Mouse (Mus musculus): ENCODE measurements around the gene Maats1.

The Maats1 gene

DNA sequence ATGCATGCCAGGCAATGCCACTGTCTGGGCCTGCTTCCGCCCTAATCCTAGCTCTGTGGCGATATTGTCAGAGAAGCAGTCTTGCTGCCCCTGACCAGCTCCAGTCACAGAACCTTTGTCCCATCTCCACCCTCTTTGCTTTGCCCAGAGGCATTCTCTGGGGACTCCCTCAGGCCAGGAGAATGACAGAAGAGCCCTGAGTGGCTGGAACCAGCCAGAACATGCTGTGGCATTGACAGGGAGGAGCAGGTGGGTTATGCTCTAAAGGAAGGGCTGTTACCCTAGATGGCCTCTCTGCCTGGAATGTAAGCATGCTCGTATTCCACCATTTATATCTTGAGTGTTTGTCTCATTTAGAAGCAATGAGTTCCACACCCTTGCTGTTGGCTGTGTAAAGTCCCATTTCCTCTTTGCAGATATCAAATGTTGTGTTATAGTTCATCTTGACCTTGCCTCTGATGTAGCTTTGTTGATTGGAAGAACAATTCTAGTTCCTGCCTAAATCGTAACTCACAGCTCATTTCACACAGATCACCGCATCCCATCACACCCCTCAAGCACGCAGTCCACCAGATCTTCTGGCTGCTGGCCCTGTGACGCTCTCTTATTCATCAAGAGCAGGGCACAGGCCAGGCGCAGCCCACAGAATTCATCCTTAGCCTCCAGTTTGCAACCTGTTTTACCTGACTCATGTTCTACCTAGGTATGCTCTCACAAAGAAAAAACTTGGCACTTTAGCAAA lies 28.9 kb upstream of the Maats1 start:
- intact Hi-C loops (cut with DNase I) = no loop called here

- intact Hi-C loops (cut with DNase I) = no loop called here
Measured at GRCm38 (mm10) chr16:38369992-38370484, 28.1 kb upstream of the Maats1 start.

GRCm38 (mm10) chr16:38369431-38369830 lies 27.5 kb upstream of the Maats1 start:
- intact Hi-C loops (cut with DNase I) = no loop called here

GRCm38 (mm10) chr16:38369000-38369399 lies 27.1 kb upstream of the Maats1 start:
- intact Hi-C loops (cut with DNase I) = no loop called here

- intact Hi-C loops (cut with DNase I) = no loop called here
Measured at GRCm38 (mm10) chr16:38368336-38368735, 26.4 kb upstream of the Maats1 start.

- intact Hi-C loops (cut with DNase I) = no loop called here
Measured at GRCm38 (mm10) chr16:38366231-38366630, 24.3 kb upstream of the Maats1 start.

DNA sequence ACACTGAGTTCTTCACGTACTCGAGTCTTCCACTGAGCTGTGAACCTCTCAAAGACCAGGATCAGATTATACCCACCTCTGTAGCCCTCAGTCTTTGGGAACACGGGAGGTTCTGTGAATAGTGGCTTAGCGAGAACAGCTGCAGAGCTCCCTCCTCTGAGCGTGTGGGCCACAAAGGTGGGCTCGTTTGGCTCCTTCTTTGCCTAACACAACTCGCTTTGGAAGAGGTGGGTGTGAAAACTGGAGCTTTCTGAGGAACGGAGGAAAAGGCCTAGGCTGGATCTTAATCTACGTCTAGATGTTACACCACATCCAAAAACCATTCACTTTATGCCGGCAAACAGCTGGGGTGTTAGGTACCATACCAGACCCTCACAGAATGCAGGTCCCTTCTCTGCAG lies 23.4 kb upstream of the Maats1 start:
- intact Hi-C loops (cut with DNase I) = no loop called here

- intact Hi-C loops (cut with DNase I) = no loop called here
Measured at GRCm38 (mm10) chr16:38363657-38364056, 21.7 kb upstream of the Maats1 start.

DNA sequence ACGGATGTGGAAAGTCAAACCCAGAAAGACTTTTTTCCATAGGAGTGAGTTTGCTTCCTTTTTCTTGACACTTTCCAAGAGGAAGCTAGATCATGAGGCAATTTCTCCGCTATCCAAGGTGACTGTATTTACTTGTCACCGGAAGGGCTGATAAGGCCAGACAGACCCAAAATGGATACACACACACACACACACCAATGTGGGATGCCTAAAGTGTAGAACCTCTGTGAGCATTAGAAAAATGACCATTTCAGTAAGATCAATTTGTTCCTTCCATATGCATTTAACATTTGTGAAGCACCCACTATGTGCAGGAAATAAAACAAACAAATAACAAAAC lies 21.3 kb upstream of the Maats1 start:
- intact Hi-C loops (cut with DNase I) = no loop called here

DNA sequence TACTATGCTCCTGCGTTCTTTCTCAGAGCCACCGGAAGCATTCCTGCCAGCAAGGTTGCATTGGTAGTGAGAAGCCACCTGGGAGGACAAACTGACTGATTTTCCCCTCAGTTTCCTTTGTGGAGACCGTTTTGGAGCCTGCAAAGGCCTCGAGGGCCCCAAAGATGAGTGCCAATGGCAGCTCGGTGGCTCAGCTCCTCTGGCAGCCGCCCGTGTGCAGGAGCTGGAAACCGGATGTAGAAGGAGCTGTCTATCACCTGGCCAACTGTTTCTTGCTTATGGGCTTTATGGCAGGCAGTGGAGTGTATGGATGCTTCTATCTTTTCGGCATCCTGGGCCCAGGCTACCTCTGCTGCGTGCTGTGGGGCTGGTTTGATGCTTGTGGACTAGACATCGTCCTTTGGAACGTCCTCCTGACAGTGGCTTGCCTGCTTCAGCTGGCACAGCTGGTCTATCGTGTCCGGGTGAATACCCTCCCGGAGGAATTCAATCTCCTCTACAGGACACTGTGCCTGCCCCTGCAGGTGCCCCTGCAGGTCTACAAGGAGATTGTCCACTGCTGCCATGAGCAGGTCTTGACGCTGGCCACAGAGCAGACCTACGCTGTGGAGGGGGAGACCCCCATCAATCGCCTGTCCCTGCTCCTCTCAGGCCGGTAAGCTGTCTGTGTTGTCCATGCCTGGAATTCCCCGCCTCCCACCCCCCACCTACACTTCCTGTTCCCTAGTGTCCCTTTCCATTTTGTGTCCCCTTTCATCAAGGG lies 20.7 kb upstream of the Maats1 start:
- intact Hi-C loops (cut with DNase I) = no loop called here

GRCm38 (mm10) chr16:38361933-38362332 lies 20.0 kb upstream of the Maats1 start, which contains the start of gene Popdc2:
Gene Popdc2, plus strand, starts transcription at chr16:38362209.
- intact Hi-C loops (cut with DNase I) = no loop called here

DNA sequence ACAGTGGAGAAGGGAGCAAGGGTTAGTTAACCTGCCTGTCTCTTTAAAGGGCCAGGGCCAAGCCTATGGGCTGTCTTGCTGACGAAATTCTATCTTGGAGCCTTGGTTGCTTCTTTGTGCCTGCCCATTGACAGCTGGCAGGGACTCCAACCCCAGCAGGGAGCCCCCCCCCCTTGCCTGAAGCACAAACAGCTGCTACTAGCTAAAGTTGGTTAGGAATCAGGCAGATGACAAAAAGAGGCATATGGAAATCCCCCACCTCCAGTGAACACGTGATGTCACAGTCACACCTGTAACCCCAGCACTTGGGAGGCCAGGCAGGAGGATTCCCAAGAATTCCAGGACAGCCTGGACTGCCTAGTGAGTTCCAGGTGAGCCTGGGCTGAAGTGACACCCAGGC lies 18.4 kb upstream of the Maats1 start:
- intact Hi-C loops (cut with DNase I) = no loop called here

- intact Hi-C loops (cut with DNase I) = no loop called here
Measured at GRCm38 (mm10) chr16:38359857-38360256, 17.9 kb upstream of the Maats1 start.

GRCm38 (mm10) chr16:38359241-38359640 lies 17.3 kb upstream of the Maats1 start:
- intact Hi-C loops (cut with DNase I) = no loop called here

- intact Hi-C loops (cut with DNase I) = no loop called here
Measured at GRCm38 (mm10) chr16:38358256-38358812, 16.4 kb upstream of the Maats1 start.

- intact Hi-C loops (cut with DNase I) = no loop called here
Measured at GRCm38 (mm10) chr16:38354185-38354913, 12.4 kb upstream of the Maats1 start.

DNA sequence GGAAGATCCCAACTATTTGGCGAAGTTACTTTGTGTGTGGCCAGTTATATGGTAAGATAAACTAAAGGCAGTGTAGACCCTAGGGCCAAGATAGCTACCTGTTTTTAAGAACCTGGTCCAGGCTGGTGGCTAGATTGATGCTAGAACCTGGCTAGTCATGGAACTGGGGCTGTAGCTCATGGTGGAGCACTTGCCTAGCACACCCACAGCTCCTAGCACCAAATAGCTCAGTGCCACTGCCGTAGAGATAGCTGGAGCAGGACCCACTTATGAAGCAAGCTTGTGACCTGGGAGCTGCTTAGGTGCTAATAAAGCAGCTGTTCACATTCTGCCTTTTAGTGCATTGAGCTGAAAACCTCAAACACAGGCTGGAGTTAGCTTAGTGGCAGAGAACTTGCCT lies 11.7 kb upstream of the Maats1 start:
- intact Hi-C loops (cut with DNase I) = no loop called here

GRCm38 (mm10) chr16:38352851-38353250 lies 10.9 kb upstream of the Maats1 start:
- intact Hi-C loops (cut with DNase I) = no loop called here

DNA sequence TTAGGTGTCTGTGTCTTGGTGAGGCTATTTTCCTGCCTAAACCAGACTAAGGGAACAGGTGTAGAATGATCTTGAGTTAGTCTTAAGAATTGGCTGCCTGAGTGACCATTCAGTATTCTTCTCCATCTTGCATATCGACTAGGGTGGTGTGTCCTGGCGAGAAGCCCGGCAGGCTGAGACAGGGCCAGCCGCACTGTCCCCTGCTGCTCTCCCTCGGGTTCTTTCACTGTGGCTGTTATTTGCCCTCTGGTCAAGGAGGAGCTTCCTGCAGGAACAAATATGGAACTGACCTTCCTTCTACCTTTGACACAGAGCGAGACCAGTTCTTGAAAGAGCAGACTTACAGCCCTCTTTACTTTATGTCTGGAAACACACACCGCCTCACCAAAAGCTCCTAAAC lies 10.1 kb upstream of the Maats1 start:
- intact Hi-C loops (cut with DNase I) = no loop called here

- intact Hi-C loops (cut with DNase I) = no loop called here
Measured at GRCm38 (mm10) chr16:38350939-38351338, 9.0 kb upstream of the Maats1 start.

DNA sequence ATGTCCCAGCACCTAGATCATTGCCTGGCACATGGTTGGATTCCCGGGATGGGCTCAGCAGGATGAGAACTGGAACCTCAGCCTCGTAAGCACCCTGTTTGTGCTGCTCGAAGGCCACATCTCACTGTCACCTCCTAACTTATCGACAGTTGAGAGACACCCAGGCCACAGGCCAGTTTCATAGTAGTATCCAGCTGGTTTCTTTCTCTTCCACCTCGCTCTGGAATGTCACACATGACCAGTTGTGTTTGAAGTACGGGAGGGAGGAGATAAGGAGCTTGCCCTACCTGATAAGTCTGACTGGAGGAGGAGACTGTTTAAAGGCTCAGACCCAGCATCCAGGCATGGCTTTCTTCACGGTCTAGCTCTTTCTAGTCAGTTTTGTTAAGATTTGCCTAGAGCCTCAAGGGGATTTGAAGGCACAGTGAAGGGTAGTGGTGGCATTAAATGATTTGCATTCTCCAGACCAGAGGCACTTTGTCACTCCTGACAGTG lies 8.5 kb upstream of the Maats1 start:
- intact Hi-C loops (cut with DNase I) = no loop called here

Data from adrenal gland (tissue).